Mouse (Mus musculus) right cerebral cortex, adult 18-20 months (tissue): Measurements from ENCODE around the gene Elovl6.
A peak's percentile ranks its signal among the peaks of the same experiment; 100 is the strongest.

Source experiments
- DNase-seq: peaks from one replicate; pipeline ENCODE4 v3.0.0; 2022; ENCODE audit warnings: mixed read lengths

Gene Elovl6

GRCm38 (mm10) chr3:129568506-129568905 is 36.4 kb downstream of the Elovl6 start:
- DNase-seq: no peak

GRCm38 (mm10) chr3:129570989-129571388 is 38.8 kb downstream of the Elovl6 start:
- no peak for DNase-seq

- no peak for DNase-seq
Observed at GRCm38 (mm10) chr3:129571642-129572041, 39.5 kb downstream of the Elovl6 start.

- no peak for DNase-seq
Observed at GRCm38 (mm10) chr3:129572959-129573358, 40.8 kb downstream of the Elovl6 start.

- DNase-seq: no peak
Observed at GRCm38 (mm10) chr3:129573609-129574008, 41.5 kb downstream of the Elovl6 start.

GRCm38 (mm10) chr3:129575086-129575485 is 42.9 kb downstream of the Elovl6 start:
- no peak for DNase-seq

GRCm38 (mm10) chr3:129576522-129576921 is 44.4 kb downstream of the Elovl6 start:
- DNase-seq: no peak

- no peak for DNase-seq
Observed at GRCm38 (mm10) chr3:129578741-129579475, 46.8 kb downstream of the Elovl6 start.

- DNase-seq: no peak
Observed at GRCm38 (mm10) chr3:129581024-129581423, 48.9 kb downstream of the Elovl6 start.

GRCm38 (mm10) chr3:129582449-129582848 is 50.3 kb downstream of the Elovl6 start:
- DNase-seq: no peak

- DNase-seq: no peak
Observed at GRCm38 (mm10) chr3:129583290-129583689, 51.1 kb downstream of the Elovl6 start.

GRCm38 (mm10) chr3:129587916-129588315 is 55.8 kb downstream of the Elovl6 start:
- no peak for DNase-seq

- peak; percentile 26 for DNase-seq
Observed at GRCm38 (mm10) chr3:129588753-129589152, 56.6 kb downstream of the Elovl6 start.

GRCm38 (mm10) chr3:129589705-129590104 is 57.5 kb downstream of the Elovl6 start:
- no peak for DNase-seq

- peak; percentile 83 for DNase-seq
Observed at GRCm38 (mm10) chr3:129590548-129591226, 58.5 kb downstream of the Elovl6 start.

GRCm38 (mm10) chr3:129591251-129591650 is 59.1 kb downstream of the Elovl6 start:
- no peak for DNase-seq

- no peak for DNase-seq
Observed at GRCm38 (mm10) chr3:129591761-129592160, 59.6 kb downstream of the Elovl6 start.

GRCm38 (mm10) chr3:129593001-129593400 is 60.8 kb downstream of the Elovl6 start:
- DNase-seq: no peak

- no peak for DNase-seq
Observed at GRCm38 (mm10) chr3:129593735-129594134, 61.6 kb downstream of the Elovl6 start.

GRCm38 (mm10) chr3:129596098-129596497 is 63.9 kb downstream of the Elovl6 start:
- no peak for DNase-seq

- DNase-seq: no peak
Observed at GRCm38 (mm10) chr3:129602289-129602688, 70.1 kb downstream of the Elovl6 start.

- DNase-seq: no peak
Observed at GRCm38 (mm10) chr3:129605487-129605886, 73.3 kb downstream of the Elovl6 start.

GRCm38 (mm10) chr3:129605934-129606333 is 73.8 kb downstream of the Elovl6 start:
- DNase-seq: no peak

- no peak for DNase-seq
Observed at GRCm38 (mm10) chr3:129611626-129612025, 79.5 kb downstream of the Elovl6 start.
